Mouse (Mus musculus) heart, embryonic 15.5 days (tissue): ENCODE results near the gene Gm3435. TPM values are rescaled to one million over a fixed set of nuclear protein-coding genes. Genes with fewer than 3 reads are reported as not detected.
"Not testable (repeated sequence)": the region's sequence is repeated elsewhere in the genome, so short reads cannot be mapped to it uniquely, and the experiment has no call there.

Experiments
- ATAC-seq: fragments of 200-750 bp; cut with Nextera tagmentation; replicated peaks from 2 replicates; pipeline ENCODE4 v1.8.0; 2017; ENCODE audit warnings: low read depth, moderate TSS enrichment; ENCODE audit not compliant: insufficient number of reproducible peaks, insufficient read depth, low FRiP score
- H3K27ac ChIP-seq: fragments of 300-500 bp; sonication (generic); 2 replicates; pipeline ENCODE4 v1.5.1; 2015; ENCODE audit warnings: mild to moderate bottlenecking, inconsistent platforms
- H3K27me3 ChIP-seq: fragments of 300-500 bp; sonication (generic); 2 replicates; pipeline ENCODE4 v1.6.1; 2015; ENCODE audit warnings: inconsistent platforms
- H3K36me3 ChIP-seq: fragments of 300-500 bp; sonication (generic); 2 replicates; pipeline ENCODE4 v1.6.1; 2015; ENCODE audit warnings: mild to moderate bottlenecking, inconsistent platforms
- H3K4me1 ChIP-seq: fragments of 300-500 bp; sonication (generic); replicated peaks from 2 replicates; pipeline ENCODE4 v1.6.1; 2015; ENCODE audit warnings: inconsistent platforms
- H3K4me2 ChIP-seq: fragments of 300-500 bp; sonication (generic); 2 replicates; pipeline ENCODE4 v1.6.1; 2015; ENCODE audit warnings: inconsistent platforms, mild to moderate bottlenecking, moderate library complexity
- H3K4me3 ChIP-seq: fragments of 300-500 bp; sonication (generic); 2 replicates; pipeline ENCODE4 v1.5.1; 2015; ENCODE audit warnings: mild to moderate bottlenecking, inconsistent platforms
- H3K9ac ChIP-seq: fragments of 300-500 bp; sonication (generic); 2 replicates; pipeline ENCODE4 v1.6.1; 2015; ENCODE audit warnings: mild to moderate bottlenecking, inconsistent platforms
- H3K9me3 ChIP-seq: fragments of 300-500 bp; sonication (generic); replicated peaks from 2 replicates; pipeline ENCODE4 v1.6.1; 2016; ENCODE audit warnings: inconsistent platforms
- WGBS: fragments of 180-500 bp; shearing (Covaris S2); methylation state at CpG from one replicate; pipeline ENCODE4 v1.1.7; 2015; ENCODE audit warnings: mixed read lengths; 5-methylcytosine and 5-hydroxymethylcytosine counted together
- polyA plus RNA-seq: library from polyadenylated mRNA; unstranded; fragments of >200 nt; fragmentation: Nextera tagmentation; extraction: Ambion mirVana; gene quantifications from 2 replicates; pipeline ENCODE4 v1.2.1, GENCODE M21; 2015

Gm3435 gene
- polyA plus RNA-seq, 1 experiment from 2014 or later: 4.7 TPM

- not testable (repeated sequence) for ATAC-seq
- 68% methylated on average over 1 of the region's 1 CpGs for whole genome bisulfite sequencing
Observed at GRCm38 (mm10) chr17:15052766-15053165, 42.8 kb downstream of the Gm3435 start.

GRCm38 (mm10) chr17:15053183-15053828 lies 43.3 kb downstream of the Gm3435 start:
- ATAC-seq, H3K4me3 ChIP-seq, H3K36me3 ChIP-seq, H3K9me3 ChIP-seq, H3K27ac ChIP-seq, H3K27me3 ChIP-seq, H3K9ac ChIP-seq, H3K4me2 ChIP-seq: not testable (repeated sequence)
- peaks cover 16% of the 10 kb centered on the region for H3K4me1 ChIP-seq
- 94% methylated on average over 6 of the region's 8 CpGs for WGBS

More at GRCm38 (mm10) chr17:15052766-15053165, 42.8 kb downstream of the Gm3435 start:
- H3K9me3 ChIP-seq, H3K27me3 ChIP-seq, H3K4me2 ChIP-seq, H3K36me3 ChIP-seq, H3K9ac ChIP-seq, H3K27ac ChIP-seq, H3K4me3 ChIP-seq: not testable (repeated sequence)
- H3K4me1 ChIP-seq: peaks cover 13% of the 10 kb centered on the region

GRCm38 (mm10) chr17:15053829-15054200 lies 43.8 kb downstream of the Gm3435 start:
- not testable (repeated sequence) for ATAC-seq, H3K9ac ChIP-seq, H3K9me3 ChIP-seq, H3K27me3 ChIP-seq, H3K4me3 ChIP-seq, H3K27ac ChIP-seq, H3K36me3 ChIP-seq, H3K4me2 ChIP-seq
- WGBS: 90% methylated on average over 13 of the region's 13 CpGs
- H3K4me1 ChIP-seq: peaks cover 21% of the 10 kb centered on the region

GRCm38 (mm10) chr17:15055925-15056324 lies 45.9 kb downstream of the Gm3435 start:
- no peak overlapping the region for H3K4me3 ChIP-seq
- peaks cover 13% of the 10 kb centered on the region for H3K27me3 ChIP-seq
- no peak overlapping the region for H3K4me2 ChIP-seq
- H3K36me3 ChIP-seq: no peaks in the 10 kb centered on the region; the same call in 1 of the 2 replicates
- H3K9ac ChIP-seq: no peak overlapping the region
- H3K27ac ChIP-seq: no peak overlapping the region
- ATAC-seq: no peak
- no peaks in the 10 kb centered on the region for H3K9me3 ChIP-seq
- WGBS: 55% methylated on average over 4 of the region's 4 CpGs
- H3K4me1 ChIP-seq: peaks cover 30% of the 10 kb centered on the region

GRCm38 (mm10) chr17:15058161-15058591 lies 48.2 kb downstream of the Gm3435 start:
- no peak overlapping the region for H3K4me3 ChIP-seq
- H3K36me3 ChIP-seq: no peaks in the 10 kb centered on the region; the same call in 1 of the 2 replicates
- H3K9me3 ChIP-seq: no peaks in the 10 kb centered on the region
- ATAC-seq: peak; percentile 94
- peak overlapping the region; percentile 21; the same call in 1 of the 2 replicates for H3K4me2 ChIP-seq
- peaks cover 26% of the 10 kb centered on the region for H3K27me3 ChIP-seq
- WGBS: 28% methylated on average over 5 of the region's 5 CpGs
- H3K9ac ChIP-seq: no peak overlapping the region
- H3K4me1 ChIP-seq: peaks cover 30% of the 10 kb centered on the region
- peak overlapping the region; percentile 56 for H3K27ac ChIP-seq

GRCm38 (mm10) chr17:15059646-15060045 lies 49.7 kb downstream of the Gm3435 start:
- Histone ChIP-seq H3K9me3 (no peaks in the 10 kb centered on the region), H3K9ac (no peak overlapping the region), H3K4me1 (peaks cover 30% of the 10 kb centered on the region), H3K27me3 (peaks cover 30% of the 10 kb centered on the region), H3K27ac (no peak overlapping the region), H3K4me3 (no peak overlapping the region), H3K4me2 (no peak overlapping the region), H3K36me3 (no peaks in the 10 kb centered on the region; the same call in 1 of the 2 replicates)
- 93% methylated on average over 14 of the region's 14 CpGs for WGBS
- ATAC-seq: no peak

- Histone ChIP-seq H3K4me3 (no peak overlapping the region), H3K9ac (no peak overlapping the region), H3K4me1 (peaks cover 30% of the 10 kb centered on the region), H3K27me3 (peaks cover 29% of the 10 kb centered on the region), H3K4me2 (no peak overlapping the region), H3K9me3 (no peaks in the 10 kb centered on the region), H3K27ac (no peak overlapping the region), H3K36me3 (no peaks in the 10 kb centered on the region)
- ATAC-seq: no peak
- WGBS: 83% methylated on average over 6 of the region's 6 CpGs
Observed at GRCm38 (mm10) chr17:15060356-15060755, 50.4 kb downstream of the Gm3435 start.

- H3K27me3 ChIP-seq: peaks cover 21% of the 10 kb centered on the region
- no peaks in the 10 kb centered on the region for H3K9me3 ChIP-seq
- 0 out of 2 replicates have a peak, but pooled peaks have one; percentile 21 for ATAC-seq
- H3K9ac ChIP-seq: no peak overlapping the region
- 41% methylated on average over 13 of the region's 13 CpGs for WGBS
- H3K27ac ChIP-seq: no peak overlapping the region
- H3K36me3 ChIP-seq: no peaks in the 10 kb centered on the region
- no peak overlapping the region for H3K4me2 ChIP-seq
- peaks cover 24% of the 10 kb centered on the region for H3K4me1 ChIP-seq
- no peak overlapping the region for H3K4me3 ChIP-seq
Observed at GRCm38 (mm10) chr17:15065391-15066024, 55.5 kb downstream of the Gm3435 start.

GRCm38 (mm10) chr17:15066066-15066465 lies 56.1 kb downstream of the Gm3435 start:
- Histone ChIP-seq H3K4me3 (no peak overlapping the region), H3K4me2 (no peak overlapping the region), H3K4me1 (peaks cover 24% of the 10 kb centered on the region), H3K27ac (no peak overlapping the region), H3K27me3 (peaks cover 21% of the 10 kb centered on the region), H3K9ac (no peak overlapping the region), H3K36me3 (no peaks in the 10 kb centered on the region), H3K9me3 (no peaks in the 10 kb centered on the region)
- WGBS: 50% methylated on average over 6 of the region's 6 CpGs
- ATAC-seq: no peak

GRCm38 (mm10) chr17:15066911-15067310 lies 56.9 kb downstream of the Gm3435 start:
- Histone ChIP-seq H3K4me1 (peaks cover 24% of the 10 kb centered on the region), H3K36me3 (no peaks in the 10 kb centered on the region), H3K27ac (no peak overlapping the region; the same call in 1 of the 2 replicates), H3K4me3 (no peak overlapping the region), H3K9me3 (no peaks in the 10 kb centered on the region), H3K9ac (no peak overlapping the region), H3K4me2 (no peak overlapping the region), H3K27me3 (peaks cover 14% of the 10 kb centered on the region)
- ATAC-seq: no peak
- WGBS: 44% methylated on average over 1 of the region's 1 CpGs

- no peaks in the 10 kb centered on the region for H3K36me3 ChIP-seq
- H3K4me1 ChIP-seq: peaks cover 24% of the 10 kb centered on the region
- ATAC-seq: peak; percentile 28; the same call in 1 of the 2 replicates
- H3K9ac ChIP-seq: no peak overlapping the region
- no peak overlapping the region for H3K4me2 ChIP-seq
- no peak overlapping the region for H3K27ac ChIP-seq
- 49% methylated on average over 8 of the region's 8 CpGs for WGBS
- H3K9me3 ChIP-seq: no peaks in the 10 kb centered on the region
- H3K4me3 ChIP-seq: no peak overlapping the region
- peaks cover 8% of the 10 kb centered on the region; the same call in 1 of the 2 replicates for H3K27me3 ChIP-seq
Observed at GRCm38 (mm10) chr17:15068040-15068792, 58.2 kb downstream of the Gm3435 start.
